ENCODE assay signal across 15 mouse cellular contexts in the genomic region with DNA sequence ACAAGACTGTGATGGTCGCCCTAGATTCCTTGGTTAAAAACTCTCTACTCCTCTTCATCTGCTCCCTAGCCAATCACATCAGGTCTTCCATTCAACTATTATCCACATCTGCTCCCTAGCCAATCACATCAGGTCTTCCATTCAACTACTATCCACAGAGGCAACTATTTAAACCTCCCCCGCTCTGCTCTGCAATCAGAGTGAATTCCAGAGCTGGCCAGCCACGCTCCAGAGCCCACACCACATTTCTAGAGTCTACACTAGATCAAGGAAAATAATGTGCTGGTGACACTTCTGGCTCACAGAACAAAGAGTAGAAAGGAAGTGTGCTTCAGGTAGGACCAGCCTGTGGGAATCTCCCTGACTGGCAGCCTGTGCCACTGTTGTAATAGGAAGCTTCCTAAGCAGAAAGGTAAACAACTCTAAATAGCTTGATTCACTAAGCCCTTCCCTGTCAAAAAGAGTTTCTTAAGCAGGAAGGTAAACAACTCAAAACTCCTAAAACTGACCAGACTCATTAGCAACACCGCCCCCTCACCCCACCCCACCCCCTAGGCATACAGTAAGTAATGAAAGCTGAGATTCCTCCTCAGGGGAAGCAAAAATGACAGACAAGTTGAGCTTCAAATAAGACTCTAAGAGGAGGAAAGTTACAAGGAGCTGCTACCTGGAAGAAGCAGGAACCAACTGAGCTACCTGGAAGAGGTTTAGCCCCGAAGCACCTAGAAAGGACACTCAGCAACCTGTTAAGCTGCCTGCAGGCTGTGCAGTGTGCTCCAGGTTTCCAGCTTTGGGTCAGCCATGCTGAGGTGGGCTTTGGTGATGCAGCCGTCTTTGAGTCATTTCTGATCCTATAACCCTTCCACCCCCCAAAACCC.
A peak's percentile ranks its signal among the peaks of the same experiment; 100 is the strongest.
DNase-seq lines count a peak whose midpoint lies in the region; ATAC-seq and TF ChIP-seq lines count a peak whose summit lies in the region.
"Had no signal": no experiment of that assay in that cellular context is flagged by ENCODE, and none has a peak within 500 bp of the region (broad histone marks: within the 10 kb centered on the region; RNA-seq: fewer than 3 reads in every experiment).

No protein-coding gene starts in this region.

- no peak for TF ChIP-seq POLR2A in heart, adult 2 months (IDR thresholded peaks at IDR 0.05; ENCODE audit: insufficient read depth, low read depth, low read length)
- no peak for TF ChIP-seq POLR2A in lung, adult 2 months (IDR thresholded peaks at IDR 0.05; ENCODE audit: borderline replicate concordance, extremely low read depth, low read depth, low read length)

- TF ChIP-seq CTCF in heart, adult 2 months (IDR thresholded peaks at IDR 0.05): no peak
- TF ChIP-seq CTCF in lung, adult 2 months (IDR thresholded peaks at IDR 0.05; ENCODE audit: insufficient read depth, low read length): no peak

- no peak overlapping the region for H3K4me3 ChIP-seq in heart, adult 2 months
- H3K4me3 ChIP-seq in lung, embryonic 16.5 days (ENCODE audit: low read length): no peak overlapping the region
- H3K4me3 ChIP-seq in lung, adult 2 months (replicated peaks; ENCODE audit: extremely low read depth, low read depth, low read length): no peak overlapping the region
- H3K4me3 ChIP-seq in liver, embryonic 11.5 days (ENCODE audit: low read depth, low read length): no peak overlapping the region
- H3K4me3 ChIP-seq: heart, embryonic 12.5 days; hindbrain, embryonic 10.5 days; limb, embryonic 12.5 days had no signal

- intact Hi-C loops in heart, adult 2 months (cut with DNase I): no loop called here

- DNase-seq in heart, adult 11 months: peak; percentile 58
- no peak for DNase-seq in heart, adult 2 months
- DNase-seq in lung, adult 2 months: no peak
- peak; percentile 24 for DNase-seq in embryo, embryonic 11 days
- DNase-seq in mesoderm, embryonic 11.5 days (ENCODE audit: low read depth, low spot score): peak; percentile 39
- no peak for DNase-seq in liver, embryonic 11.5 days (ENCODE audit: low spot score)
- DNase-seq: cerebellum, postnatal 36 days; layer of hippocampus, postnatal 36 days; liver, postnatal 0 days had no signal

- ATAC-seq in lung, embryonic 16.5 days (ENCODE audit: low read depth): peak; percentile 49; the same call in 1 of the 2 replicates
- no peak for ATAC-seq in liver, embryonic 11.5 days (replicated peaks; ENCODE audit: low FRiP score)
- ATAC-seq in erythroblast, adult 5-6 weeks (replicated peaks; ENCODE audit: low FRiP score, poor library complexity, severe bottlenecking): no peak
- ATAC-seq: liver, postnatal 0 days had no signal

- no peaks in the 10 kb centered on the region for H3K27me3 ChIP-seq in heart, adult 2 months (ENCODE audit: control insufficient read depth, insufficient read depth, low read length)
- no peaks in the 10 kb centered on the region for H3K27me3 ChIP-seq in lung, embryonic 16.5 days (ENCODE audit: control insufficient read depth, insufficient read depth, low read depth, low read length)
- H3K27me3 ChIP-seq in liver, embryonic 11.5 days (replicated peaks; ENCODE audit: control insufficient read depth, insufficient read depth, low read length): no peaks in the 10 kb centered on the region
- H3K27me3 ChIP-seq: heart, embryonic 12.5 days; limb, embryonic 12.5 days had no signal

- no peak overlapping the region for H3K4me2 ChIP-seq in lung, embryonic 16.5 days (ENCODE audit: low read depth, low read length)
- H3K4me2 ChIP-seq in liver, embryonic 11.5 days: no peak overlapping the region
- H3K4me2 ChIP-seq: heart, embryonic 12.5 days; limb, embryonic 12.5 days had no signal

- WGBS in heart, adult 2 months: 52% methylated on average over 6 of the region's 6 CpGs
- 43% methylated on average over 6 of the region's 6 CpGs for WGBS in lung, embryonic 16.5 days
- 48% methylated on average over 6 of the region's 6 CpGs for WGBS in lung, adult 2 months
- WGBS in liver, embryonic 11.5 days: 47% methylated on average over 6 of the region's 6 CpGs

- H3K79me2 ChIP-seq in heart, adult 2 months (replicated peaks; ENCODE audit: control insufficient read depth, insufficient read depth, low read length): no peaks in the 10 kb centered on the region

- no peak overlapping the region for H3K27ac ChIP-seq in heart, adult 2 months
- H3K27ac ChIP-seq in lung, embryonic 16.5 days (ENCODE audit: low read length): no peak overlapping the region
- H3K27ac ChIP-seq in liver, embryonic 11.5 days (ENCODE audit: low read depth, low read length): no peak overlapping the region
- H3K27ac ChIP-seq: hindbrain, embryonic 10.5 days; limb, embryonic 12.5 days had no signal

- no peak for TF ChIP-seq EP300 in heart, adult 2 months (IDR thresholded peaks at IDR 0.05; ENCODE audit: insufficient read depth, low read depth, low read length)

- H3K4me1 ChIP-seq in heart, adult 2 months (ENCODE audit: control insufficient read depth, insufficient read depth, low read length): no peaks in the 10 kb centered on the region
- H3K4me1 ChIP-seq in lung, embryonic 16.5 days (replicated peaks; ENCODE audit: control insufficient read depth, insufficient read depth, low read length): no peaks in the 10 kb centered on the region
- no peaks in the 10 kb centered on the region; the same call in 1 of the 2 replicates for H3K4me1 ChIP-seq in lung, adult 2 months (ENCODE audit: control insufficient read depth, insufficient read depth, low read length)
- H3K4me1 ChIP-seq in liver, embryonic 11.5 days (replicated peaks; ENCODE audit: control insufficient read depth, insufficient read depth, low read length): no peaks in the 10 kb centered on the region
- H3K4me1 ChIP-seq: heart, embryonic 12.5 days; hindbrain, embryonic 10.5 days had no signal

- no peaks in the 10 kb centered on the region for H3K36me3 ChIP-seq in heart, adult 2 months (ENCODE audit: control insufficient read depth, insufficient read depth, low read length)
- no peaks in the 10 kb centered on the region for H3K36me3 ChIP-seq in lung, embryonic 16.5 days (ENCODE audit: control insufficient read depth, insufficient read depth, low read length)
- no peaks in the 10 kb centered on the region for H3K36me3 ChIP-seq in liver, embryonic 11.5 days (ENCODE audit: control insufficient read depth, insufficient read depth, low read length)
- H3K36me3 ChIP-seq: G1E; heart, embryonic 12.5 days; limb, embryonic 12.5 days had no signal

- H3K9me3 ChIP-seq in lung, embryonic 16.5 days (ENCODE audit: control insufficient read depth, low read length): no peaks in the 10 kb centered on the region
- H3K9me3 ChIP-seq in liver, embryonic 11.5 days (ENCODE audit: control insufficient read depth, low read length): no peaks in the 10 kb centered on the region
- H3K9me3 ChIP-seq: heart, embryonic 12.5 days; hindbrain, embryonic 10.5 days; limb, embryonic 12.5 days had no signal

- no peak overlapping the region for H3K9ac ChIP-seq in heart, adult 2 months (ENCODE audit: low read depth, low read length)
- no peak overlapping the region for H3K9ac ChIP-seq in lung, embryonic 16.5 days (ENCODE audit: low read length)
- no peak overlapping the region for H3K9ac ChIP-seq in liver, embryonic 11.5 days (ENCODE audit: low read depth, low read length)
- H3K9ac ChIP-seq: heart, embryonic 12.5 days; limb, embryonic 12.5 days; liver, postnatal 0 days had no signal

Comparison
In these comparisons a context has a peak if more than half of its experiments do, and no peak if none do; other contexts are left out.
1. DNase-seq: peak in heart, adult 11 months (single experiment), embryo, embryonic 11 days (single experiment) and mesoderm, embryonic 11.5 days (single experiment); none in heart, adult 2 months (0 of 2), lung, adult 2 months (single experiment) and liver, embryonic 11.5 days (single experiment).